Mouse (Mus musculus): ENCODE results near the gene Grin2d. TPM values are rescaled to one million over a fixed set of nuclear protein-coding genes. Genes with fewer than 3 reads are reported as not detected.

Gene Grin2d
- polyA plus RNA-seq, 1 experiment from 2014 or later = 0.75 TPM

GRCm38 (mm10) chr7:45853089-45853488 lies 25.1 kb downstream of the Grin2d start:
- no peak overlapping the region for H3K27ac ChIP-seq (ENCODE audit: low read length)
- TF ChIP-seq CTCF (IDR thresholded peaks at IDR 0.05) (no peak), EP300 (IDR thresholded peaks at IDR 0.05) (no peak)
- ATAC-seq = no peak
- no peak overlapping the region for H3K4me3 ChIP-seq (ENCODE audit: low read depth, low read length)
- no peak for DNase-seq (ENCODE audit: low spot score)
- no peak overlapping the region for H3K9ac ChIP-seq (replicated peaks; ENCODE audit: low read depth)
- 79% methylated on average over 12 of the region's 12 CpGs for WGBS
- peaks cover 13% of the 10 kb centered on the region; the same call in 1 of the 2 replicates for H3K27me3 ChIP-seq (replicated peaks; ENCODE audit: insufficient read depth, low read length)
- peaks cover 13% of the 10 kb centered on the region; the same call in 1 of the 2 replicates for H3K4me1 ChIP-seq (ENCODE audit: insufficient read depth, low read depth, low read length)
- H3K36me3 ChIP-seq (ENCODE audit: insufficient read depth, low read length) = no peaks in the 10 kb centered on the region
- no peak overlapping the region for H3K4me2 ChIP-seq (replicated peaks; ENCODE audit: low read depth, low read length)
- no peaks in the 10 kb centered on the region for H3K9me3 ChIP-seq (ENCODE audit: low read length)

GRCm38 (mm10) chr7:45850661-45851060 lies 27.5 kb downstream of the Grin2d start:
- Histone ChIP-seq H3K9me3 (ENCODE audit: low read length) (no peaks in the 10 kb centered on the region), H3K27me3 (replicated peaks; ENCODE audit: insufficient read depth, low read length) (no peaks in the 10 kb centered on the region), H3K4me3 (ENCODE audit: low read depth, low read length) (no peak overlapping the region), H3K36me3 (ENCODE audit: insufficient read depth, low read length) (no peaks in the 10 kb centered on the region), H3K27ac (ENCODE audit: low read length) (no peak overlapping the region), H3K4me2 (replicated peaks; ENCODE audit: low read depth, low read length) (no peak overlapping the region), H3K4me1 (ENCODE audit: insufficient read depth, low read depth, low read length) (no peaks in the 10 kb centered on the region), H3K9ac (replicated peaks; ENCODE audit: low read depth) (no peak overlapping the region)
- TF ChIP-seq EP300 (IDR thresholded peaks at IDR 0.05) (no peak), CTCF (IDR thresholded peaks at IDR 0.05) (no peak)
- 43% methylated on average over 3 of the region's 3 CpGs for WGBS
- DNase-seq (ENCODE audit: low spot score) (no peak), ATAC-seq (no peak)

GRCm38 (mm10) chr7:45848447-45849027 lies 29.6 kb downstream of the Grin2d start:
- H3K4me2 ChIP-seq (replicated peaks; ENCODE audit: low read depth, low read length) = no peak overlapping the region
- no peaks in the 10 kb centered on the region for H3K9me3 ChIP-seq (ENCODE audit: low read length)
- H3K36me3 ChIP-seq (ENCODE audit: insufficient read depth, low read length) = no peaks in the 10 kb centered on the region
- H3K27me3 ChIP-seq (replicated peaks; ENCODE audit: insufficient read depth, low read length) = no peaks in the 10 kb centered on the region
- H3K27ac ChIP-seq (ENCODE audit: low read length) = no peak overlapping the region
- ATAC-seq (peak; percentile 55), DNase-seq (ENCODE audit: low spot score) (peak; percentile 48)
- TF ChIP-seq EP300 (IDR thresholded peaks at IDR 0.05) (no peak), CTCF (IDR thresholded peaks at IDR 0.05) (no peak)
- no peak overlapping the region for H3K9ac ChIP-seq (replicated peaks; ENCODE audit: low read depth)
- no peak overlapping the region for H3K4me3 ChIP-seq (ENCODE audit: low read depth, low read length)
- no peaks in the 10 kb centered on the region for H3K4me1 ChIP-seq (ENCODE audit: insufficient read depth, low read depth, low read length)
- WGBS = 17% methylated on average over 6 of the region's 6 CpGs

GRCm38 (mm10) chr7:45842950-45843744 lies 35.0 kb downstream of the Grin2d start:
- DNase-seq (ENCODE audit: low spot score) (peak; percentile 43), ATAC-seq (peak; percentile 54)
- no peak overlapping the region for H3K4me2 ChIP-seq (replicated peaks; ENCODE audit: low read depth, low read length)
- no peaks in the 10 kb centered on the region for H3K4me1 ChIP-seq (ENCODE audit: insufficient read depth, low read depth, low read length)
- H3K36me3 ChIP-seq (ENCODE audit: insufficient read depth, low read length) = no peaks in the 10 kb centered on the region
- H3K27me3 ChIP-seq (replicated peaks; ENCODE audit: insufficient read depth, low read length) = 0 out of 2 replicates have a peak, but pooled peaks cover 5% of the 10 kb centered on the region
- TF ChIP-seq EP300 (IDR thresholded peaks at IDR 0.05) (peak; percentile 74), CTCF (IDR thresholded peaks at IDR 0.05) (no peak)
- no peak overlapping the region for H3K9ac ChIP-seq (replicated peaks; ENCODE audit: low read depth)
- WGBS = 72% methylated on average over 10 of the region's 10 CpGs
- H3K27ac ChIP-seq (ENCODE audit: low read length) = no peak overlapping the region; the same call in 1 of the 2 replicates
- no peaks in the 10 kb centered on the region for H3K9me3 ChIP-seq (ENCODE audit: low read length)
- no peak overlapping the region for H3K4me3 ChIP-seq (ENCODE audit: low read depth, low read length)

GRCm38 (mm10) chr7:45833924-45834323 lies 44.3 kb downstream of the Grin2d start:
- H3K9ac ChIP-seq (replicated peaks; ENCODE audit: low read depth) = 0 out of 2 replicates have a peak overlapping the region, but pooled peaks have one; percentile 5
- H3K27ac ChIP-seq (ENCODE audit: low read length) = no peak overlapping the region
- H3K4me1 ChIP-seq (ENCODE audit: insufficient read depth, low read depth, low read length) = no peaks in the 10 kb centered on the region; the same call in 1 of the 2 replicates
- no peak for ATAC-seq
- peak overlapping the region; percentile 59 for H3K4me2 ChIP-seq (replicated peaks; ENCODE audit: low read depth, low read length)
- 2% methylated on average over 17 of the region's 31 CpGs for WGBS
- H3K4me3 ChIP-seq (ENCODE audit: low read depth, low read length) = peak overlapping the region; percentile 39
- no peaks in the 10 kb centered on the region for H3K36me3 ChIP-seq (ENCODE audit: insufficient read depth, low read length)
- no peak for TF ChIP-seq CTCF (IDR thresholded peaks at IDR 0.05)
- no peak for TF ChIP-seq EP300 (IDR thresholded peaks at IDR 0.05)
- peaks cover 28% of the 10 kb centered on the region for H3K27me3 ChIP-seq (replicated peaks; ENCODE audit: insufficient read depth, low read length)
- no peaks in the 10 kb centered on the region for H3K9me3 ChIP-seq (ENCODE audit: low read length)
- DNase-seq (ENCODE audit: low spot score) = no peak

GRCm38 (mm10) chr7:45833148-45833790 lies 44.9 kb downstream of the Grin2d start:
- ATAC-seq (peak; percentile 30), DNase-seq (ENCODE audit: low spot score) (peak; percentile 20)
- TF ChIP-seq EP300 (IDR thresholded peaks at IDR 0.05) (no peak), CTCF (IDR thresholded peaks at IDR 0.05) (no peak)

More at GRCm38 (mm10) chr7:45833148-45833790, 44.9 kb downstream of the Grin2d start:
- Histone ChIP-seq H3K4me3 (ENCODE audit: low read depth, low read length) (peak overlapping the region; percentile 39), H3K36me3 (ENCODE audit: insufficient read depth, low read length) (no peaks in the 10 kb centered on the region), H3K4me1 (ENCODE audit: insufficient read depth, low read depth, low read length) (no peaks in the 10 kb centered on the region; the same call in 1 of the 2 replicates), H3K27me3 (replicated peaks; ENCODE audit: insufficient read depth, low read length) (peaks cover 28% of the 10 kb centered on the region), H3K9me3 (ENCODE audit: low read length) (no peaks in the 10 kb centered on the region), H3K4me2 (replicated peaks; ENCODE audit: low read depth, low read length) (peak overlapping the region; percentile 59), H3K27ac (ENCODE audit: low read length) (no peak overlapping the region), H3K9ac (replicated peaks; ENCODE audit: low read depth) (0 out of 2 replicates have a peak overlapping the region, but pooled peaks have one; percentile 5)
- under 1% methylated on average over 50 of the region's 86 CpGs for WGBS

Data from lung, postnatal 0 days (tissue).